Comparison of ENCODE assay signal across 11 mouse cellular contexts in genomic region chr2:144332486-144332885, GRCm38 (mm10). TPM values are rescaled to one million over a fixed set of nuclear protein-coding genes. Genes with fewer than 3 reads are reported as not detected.
A peak's percentile ranks its signal among the peaks of the same experiment; 100 is the strongest.
DNase-seq lines count a peak whose midpoint lies in the region; ATAC-seq and TF ChIP-seq lines count a peak whose summit lies in the region.
"Had no signal": no experiment of that assay in that cellular context is flagged by ENCODE, and none has a peak within 500 bp of the region (broad histone marks: within the 10 kb centered on the region; RNA-seq: fewer than 3 reads in every experiment).

No protein-coding gene starts in this region.

- H3K4me2 ChIP-seq in embryonic facial prominence, embryonic 15.5 days (replicated peaks), result peak overlapping the region; percentile 99
- H3K4me2 ChIP-seq in limb, embryonic 11.5 days (ENCODE audit: low read depth, severe bottlenecking), result peak overlapping the region; percentile 77

- no peak overlapping the region for H3K27ac ChIP-seq in left cerebral cortex, adult 2 months
- H3K27ac ChIP-seq in embryonic facial prominence, embryonic 15.5 days (replicated peaks), result no peak overlapping the region
- no peak overlapping the region for H3K27ac ChIP-seq in limb, embryonic 11.5 days (replicated peaks; ENCODE audit: low read depth, low read length)
- H3K27ac ChIP-seq: liver, embryonic 14.5 days had no signal

- TF ChIP-seq CTCF in left cerebral cortex, adult 2 months (IDR thresholded peaks at IDR 0.05), result no peak

- H3K27me3 ChIP-seq in embryonic facial prominence, embryonic 15.5 days, result peaks cover 62% of the 10 kb centered on the region
- peaks cover 56% of the 10 kb centered on the region for H3K27me3 ChIP-seq in limb, embryonic 11.5 days (ENCODE audit: control insufficient read depth, insufficient read depth, low read length)

- H3K4me3 ChIP-seq in left cerebral cortex, adult 2 months, result peak overlapping the region; percentile 67; the same call in 1 of the 2 replicates
- peak overlapping the region; percentile 58 for H3K4me3 ChIP-seq in embryonic facial prominence, embryonic 15.5 days (replicated peaks)
- H3K4me3 ChIP-seq in limb, embryonic 11.5 days (ENCODE audit: low read depth, low read length), result no peak overlapping the region; the same call in 1 of the 2 replicates

- 3% methylated on average over 9 of the region's 9 CpGs for WGBS in embryonic facial prominence, embryonic 15.5 days
- WGBS in limb, embryonic 11.5 days, result 5% methylated on average over 9 of the region's 9 CpGs

- DNase-seq in left cerebral cortex, adult 2 months (ENCODE audit: extremely low spot score in 1 of 2, low spot score in 2 of 2), result no peak
- no peak for DNase-seq in left cerebral cortex, adult 9 months (ENCODE audit: low spot score in 2 of 2)
- DNase-seq in limb, embryonic 11.5 days (ENCODE audit: low spot score), result peak; percentile 40
- DNase-seq in retina, embryonic 14.5 days (ENCODE audit: low spot score), result peak; percentile 16
- no peak for DNase-seq in cerebellum, adult 11 months
- no peak for DNase-seq in gastrocnemius, adult 8-10 months (ENCODE audit: low spot score in 2 of 2)
- DNase-seq in urinary bladder, adult 18-20 months (ENCODE audit: low spot score in 2 of 2), result no peak

- peaks cover 37% of the 10 kb centered on the region for H3K4me1 ChIP-seq in embryonic facial prominence, embryonic 15.5 days
- H3K4me1 ChIP-seq in limb, embryonic 11.5 days (ENCODE audit: control insufficient read depth, insufficient read depth, low read length), result peaks cover 21% of the 10 kb centered on the region

- intact Hi-C loops in left cerebral cortex, adult 2 months (cut with DNase I), result no loop called here

- ATAC-seq in embryonic facial prominence, embryonic 15.5 days (ENCODE audit: insufficient number of reproducible peaks, low FRiP score, low TSS enrichment, low read depth), result no peak
- no peak for ATAC-seq in limb, embryonic 11.5 days (ENCODE audit: insufficient number of reproducible peaks, low FRiP score, low TSS enrichment, low read depth)

- H3K9ac ChIP-seq in embryonic facial prominence, embryonic 15.5 days, result no peak overlapping the region
- H3K9ac ChIP-seq in limb, embryonic 11.5 days (ENCODE audit: low read length), result no peak overlapping the region
- H3K9ac ChIP-seq: liver, embryonic 14.5 days had no signal

- H3K36me3 ChIP-seq in embryonic facial prominence, embryonic 15.5 days, result no peaks in the 10 kb centered on the region
- H3K36me3 ChIP-seq in limb, embryonic 11.5 days (ENCODE audit: control insufficient read depth, insufficient read depth, low read length), result no peaks in the 10 kb centered on the region
- H3K36me3 ChIP-seq: G1E had no signal

- no peaks in the 10 kb centered on the region for H3K9me3 ChIP-seq in embryonic facial prominence, embryonic 15.5 days (replicated peaks)
- no peaks in the 10 kb centered on the region for H3K9me3 ChIP-seq in limb, embryonic 11.5 days (ENCODE audit: control insufficient read depth, low read length)

RNA-seq across cellular contexts. Expression of gene Ovol2, which starts 0.5 kb away (rescaled TPM):
- total RNA-seq in left cerebral cortex, adult 2 months (2021), result 10 to 100 TPM; 10.5 to 11.6 TPM
- polyA plus RNA-seq in embryonic facial prominence, embryonic 15.5 days (2015; fragmentation: Nextera tagmentation; extraction: Ambion mirVana), result 3.3 and 4.4 TPM in 2 replicates
- 0.53 and 0.55 TPM in 2 replicates for polyA plus RNA-seq in limb, embryonic 11.5 days (2014; fragmentation: Nextera tagmentation; extraction: Ambion mirVana)
- not detected for total RNA-seq in gastrocnemius, adult 8-10 months (2022)
- total RNA-seq: gastrocnemius, postnatal 4 days had no signal
- polyA plus RNA-seq: G1E had no signal

RNA-seq across cellular contexts. Expression of gene Kat14, which starts 36.3 kb away (rescaled TPM):
- 10 to 100 TPM; 38.8 to 40.2 TPM for total RNA-seq in left cerebral cortex, adult 2 months (2021)
- 35.7 and 42.3 TPM in 2 replicates for polyA plus RNA-seq in embryonic facial prominence, embryonic 15.5 days (2015; fragmentation: Nextera tagmentation; extraction: Ambion mirVana)
- polyA plus RNA-seq in limb, embryonic 11.5 days (2014; fragmentation: Nextera tagmentation; extraction: Ambion mirVana), result 43.9 and 47.8 TPM in 2 replicates
- total RNA-seq in gastrocnemius, adult 8-10 months (2022), result 10 to 100 TPM; 19.3 to 28.7 (median 23.0) TPM

RNA-seq across cellular contexts. Expression of gene Pet117, which starts 36.3 kb away (rescaled TPM):
- total RNA-seq in left cerebral cortex, adult 2 months (2021), result 10 to 100 TPM in 1 of 2 experiments, 1 to 10 TPM in 1; 5.4 to 11.0 TPM
- 0.79 and 2.2 TPM in 2 replicates for polyA plus RNA-seq in embryonic facial prominence, embryonic 15.5 days (2015; fragmentation: Nextera tagmentation; extraction: Ambion mirVana)
- 1.7 TPM in 1 of 2 replicates, not detected in the other for polyA plus RNA-seq in limb, embryonic 11.5 days (2014; fragmentation: Nextera tagmentation; extraction: Ambion mirVana)
- total RNA-seq in gastrocnemius, adult 8-10 months (2022), result 1 to 10 TPM; 2.1 to 8.4 (median 5.7) TPM
- total RNA-seq: G1E had no signal

Comparison
In these comparisons a context has a peak if more than half of its experiments do, and no peak if none do; other contexts are left out.
1. DNase-seq: peak in limb, embryonic 11.5 days (single experiment) and retina, embryonic 14.5 days (single experiment); none in left cerebral cortex, adult 2 months (0 of 2), left cerebral cortex, adult 9 months (0 of 2), cerebellum, adult 11 months (single experiment), gastrocnemius, adult 8-10 months (0 of 2) and urinary bladder, adult 18-20 months (0 of 2).
2. RNA of gene Ovol2, which starts 0.5 kb away (total RNA-seq): 10.5 to 11.6 TPM in left cerebral cortex, adult 2 months; not detected in gastrocnemius, adult 8-10 months; every median in the first group is over 10 times any median in the second.